Mouse (Mus musculus): ENCODE data around the gene Slc35e1. TPM values are rescaled to one million over a fixed set of nuclear protein-coding genes. Genes with fewer than 3 reads are reported as not detected.

The Slc35e1 gene
- polyA plus RNA-seq, 1 experiment from 2014 or later = 10.7 TPM

DNA sequence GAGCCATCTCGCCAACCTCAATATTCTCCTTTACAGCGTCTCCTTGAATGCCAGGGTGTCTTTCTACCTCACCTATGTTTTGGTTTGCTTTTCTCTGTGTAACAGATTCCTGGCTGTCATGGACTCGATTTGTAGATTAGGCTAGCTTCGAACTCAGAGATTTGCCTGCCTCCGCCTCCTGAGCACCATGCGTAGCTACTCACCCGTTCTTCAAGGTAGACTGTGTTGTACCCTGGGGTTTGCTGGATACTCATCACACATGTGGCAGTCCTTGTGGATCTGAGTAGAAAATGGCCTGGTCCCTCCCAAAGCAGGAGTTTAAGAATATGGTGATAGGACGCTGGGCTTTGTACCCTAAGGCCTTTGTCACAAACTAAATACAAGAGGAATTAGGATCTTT lies 967 bp upstream of the Slc35e1 start:
- Histone ChIP-seq H3K27me3 (ENCODE audit: control insufficient read depth, insufficient read depth, low read length) (no peaks in the 10 kb centered on the region), H3K27ac (ENCODE audit: low read depth, low read length) (peak overlapping the region; percentile 30; the same call in 1 of the 2 replicates), H3K9ac (ENCODE audit: low read depth, low read length) (peak overlapping the region; percentile 56), H3K36me3 (ENCODE audit: control insufficient read depth, insufficient read depth, low read length) (no peaks in the 10 kb centered on the region), H3K4me2 (replicated peaks; ENCODE audit: low read depth, low read length) (peak overlapping the region; percentile 51), H3K4me3 (ENCODE audit: low read depth, low read length) (peak overlapping the region; percentile 71), H3K4me1 (replicated peaks; ENCODE audit: control insufficient read depth, insufficient read depth, low read length) (peaks cover 4% of the 10 kb centered on the region; the same call in 1 of the 2 replicates), H3K9me3 (ENCODE audit: control insufficient read depth, low read length) (no peaks in the 10 kb centered on the region)
- 16% methylated on average over 8 of the region's 8 CpGs for WGBS
- DNase-seq (ENCODE audit: low spot score) (peak; percentile 31), ATAC-seq (ENCODE audit: low FRiP score) (no peak)

DNA sequence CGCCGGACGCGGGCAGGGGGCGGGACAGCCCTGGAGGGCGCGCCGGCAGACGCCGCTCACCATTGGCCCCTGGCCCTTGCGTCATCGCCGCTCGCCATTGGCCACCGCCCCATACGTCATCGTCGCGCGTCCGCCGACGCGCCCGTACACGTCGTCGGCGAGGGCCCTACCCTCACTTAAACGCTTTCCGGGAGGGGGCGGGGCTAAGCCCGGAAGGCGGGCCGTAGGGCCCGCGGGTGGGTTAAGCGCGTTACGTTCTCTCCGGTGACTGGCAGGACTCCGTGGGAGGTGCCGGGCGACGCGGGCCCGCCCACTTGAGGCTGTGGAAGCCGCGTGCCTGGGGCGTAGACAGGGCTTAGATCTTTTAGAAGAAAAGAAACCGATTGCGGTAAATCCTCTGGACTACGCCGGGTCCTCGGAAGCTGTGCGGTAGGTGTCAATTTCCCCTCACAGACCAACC lies 238 bp upstream of the Slc35e1 start:
- H3K36me3 ChIP-seq (ENCODE audit: control insufficient read depth, insufficient read depth, low read length) = no peaks in the 10 kb centered on the region
- H3K4me2 ChIP-seq (replicated peaks; ENCODE audit: low read depth, low read length) = peak overlapping the region; percentile 51
- DNase-seq (ENCODE audit: low spot score) (peak; percentile 100), ATAC-seq (ENCODE audit: low FRiP score) (peak; percentile 97)
- H3K4me3 ChIP-seq (ENCODE audit: low read depth, low read length) = peak overlapping the region; percentile 71
- H3K27ac ChIP-seq (ENCODE audit: low read depth, low read length) = no peak overlapping the region; the same call in 1 of the 2 replicates
- H3K9me3 ChIP-seq (ENCODE audit: control insufficient read depth, low read length) = no peaks in the 10 kb centered on the region
- H3K9ac ChIP-seq (ENCODE audit: low read depth, low read length) = peak overlapping the region; percentile 56
- H3K4me1 ChIP-seq (replicated peaks; ENCODE audit: control insufficient read depth, insufficient read depth, low read length) = peaks cover 4% of the 10 kb centered on the region; the same call in 1 of the 2 replicates
- no peaks in the 10 kb centered on the region for H3K27me3 ChIP-seq (ENCODE audit: control insufficient read depth, insufficient read depth, low read length)
- under 1% methylated on average over 47 of the region's 56 CpGs for WGBS

DNA sequence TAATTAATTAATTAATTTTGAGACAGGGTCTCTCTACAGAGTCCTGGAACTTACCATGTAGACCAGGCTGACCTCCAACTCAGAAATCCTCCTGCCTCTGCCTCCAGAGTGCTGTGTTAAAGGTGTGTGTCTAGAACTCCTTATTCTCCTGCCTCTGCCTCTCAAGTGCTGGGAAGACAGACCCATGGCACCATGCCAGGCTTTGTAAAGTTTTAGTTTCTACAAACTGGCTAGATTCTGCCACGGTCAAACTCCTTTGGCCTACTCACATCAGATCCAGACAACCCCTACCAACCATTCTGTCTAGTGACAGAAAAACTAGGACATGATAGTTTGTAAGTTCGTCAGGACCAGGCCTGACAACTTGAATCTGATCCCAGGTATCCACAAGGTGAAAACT lies 1.4 kb downstream of the Slc35e1 start:
- 94% methylated on average over 2 of the region's 2 CpGs for WGBS
- Histone ChIP-seq H3K36me3 (ENCODE audit: control insufficient read depth, insufficient read depth, low read length) (no peaks in the 10 kb centered on the region), H3K27me3 (ENCODE audit: control insufficient read depth, insufficient read depth, low read length) (no peaks in the 10 kb centered on the region), H3K4me3 (ENCODE audit: low read depth, low read length) (no peak overlapping the region), H3K9ac (ENCODE audit: low read depth, low read length) (no peak overlapping the region), H3K27ac (ENCODE audit: low read depth, low read length) (no peak overlapping the region), H3K4me1 (replicated peaks; ENCODE audit: control insufficient read depth, insufficient read depth, low read length) (peaks cover 4% of the 10 kb centered on the region; the same call in 1 of the 2 replicates), H3K4me2 (replicated peaks; ENCODE audit: low read depth, low read length) (peak overlapping the region; percentile 77; the same call in 1 of the 2 replicates), H3K9me3 (ENCODE audit: control insufficient read depth, low read length) (no peaks in the 10 kb centered on the region)
- ATAC-seq (ENCODE audit: low FRiP score) (no peak), DNase-seq (ENCODE audit: low spot score) (no peak)

DNA sequence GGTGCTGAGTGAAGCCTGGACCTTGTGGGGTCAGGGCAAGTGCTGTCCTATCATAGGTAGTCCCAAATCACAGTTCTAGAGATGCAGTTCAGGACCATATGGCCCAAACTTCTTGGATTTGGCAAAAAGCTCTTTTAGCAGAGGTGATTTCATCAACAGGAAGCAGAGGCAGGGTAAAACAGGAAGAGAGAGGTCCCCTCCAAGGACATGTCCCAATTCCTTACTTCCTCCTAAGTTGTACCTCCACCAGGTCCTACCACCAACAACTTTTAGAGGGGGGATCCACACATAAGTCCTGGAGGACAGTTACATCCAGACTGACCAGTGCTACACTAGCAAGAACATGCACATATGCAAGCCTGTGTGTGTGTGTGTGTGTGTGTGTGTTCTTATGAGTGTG lies 5.4 kb downstream of the Slc35e1 start:
- DNase-seq (ENCODE audit: low spot score) = no peak
- Histone ChIP-seq H3K36me3 (ENCODE audit: control insufficient read depth, insufficient read depth, low read length) (peaks cover 8% of the 10 kb centered on the region; the same call in 1 of the 2 replicates), H3K4me3 (ENCODE audit: low read depth, low read length) (no peak overlapping the region), H3K4me2 (replicated peaks; ENCODE audit: low read depth, low read length) (no peak overlapping the region), H3K9ac (ENCODE audit: low read depth, low read length) (no peak overlapping the region), H3K4me1 (replicated peaks; ENCODE audit: control insufficient read depth, insufficient read depth, low read length) (peaks cover 2% of the 10 kb centered on the region; the same call in 1 of the 2 replicates), H3K9me3 (ENCODE audit: control insufficient read depth, low read length) (no peaks in the 10 kb centered on the region), H3K27ac (ENCODE audit: low read depth, low read length) (no peak overlapping the region), H3K27me3 (ENCODE audit: control insufficient read depth, insufficient read depth, low read length) (no peaks in the 10 kb centered on the region)
- ATAC-seq (ENCODE audit: low FRiP score) = no peak

DNA sequence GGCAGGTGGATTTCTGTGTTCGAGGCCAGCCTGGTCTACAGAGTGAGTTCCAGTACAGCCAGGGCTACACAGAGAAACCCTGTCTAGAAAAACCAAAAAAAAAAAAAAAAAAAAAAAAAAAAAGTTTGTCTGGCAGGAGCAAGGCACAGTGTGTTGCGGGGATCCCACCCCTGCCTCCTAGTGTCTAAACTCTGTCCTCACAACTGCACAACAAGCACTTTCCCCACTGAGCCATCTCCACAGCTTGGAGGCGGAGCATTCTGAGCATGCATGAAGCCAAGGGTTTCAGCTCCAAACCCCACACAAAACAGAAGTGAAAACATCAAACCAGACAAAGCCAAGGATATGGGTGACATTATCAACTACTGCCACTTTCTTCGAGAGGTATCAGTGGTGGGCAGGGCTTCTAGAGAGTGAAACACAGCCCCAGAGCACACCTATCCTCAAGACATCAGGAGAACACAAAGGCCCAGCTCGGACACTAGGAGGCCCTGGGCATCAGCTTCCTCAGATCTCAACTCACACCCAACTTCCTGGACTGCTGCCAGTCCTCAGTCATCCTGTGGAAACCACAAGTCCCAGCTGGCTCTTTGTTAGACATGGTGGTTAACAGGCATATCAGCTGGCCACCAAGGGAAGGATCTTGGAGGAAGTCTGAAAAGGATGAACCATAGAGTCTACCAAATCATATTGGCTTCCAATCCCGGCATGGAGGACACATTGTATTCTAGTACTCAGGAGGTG lies 6.8 kb downstream of the Slc35e1 start:
- ATAC-seq (ENCODE audit: low FRiP score) = no peak
- Histone ChIP-seq H3K9me3 (ENCODE audit: control insufficient read depth, low read length) (no peaks in the 10 kb centered on the region), H3K4me2 (replicated peaks; ENCODE audit: low read depth, low read length) (no peak overlapping the region), H3K9ac (ENCODE audit: low read depth, low read length) (no peak overlapping the region), H3K4me1 (replicated peaks; ENCODE audit: control insufficient read depth, insufficient read depth, low read length) (no peaks in the 10 kb centered on the region; the same call in 1 of the 2 replicates), H3K27me3 (ENCODE audit: control insufficient read depth, insufficient read depth, low read length) (no peaks in the 10 kb centered on the region), H3K27ac (ENCODE audit: low read depth, low read length) (no peak overlapping the region), H3K36me3 (ENCODE audit: control insufficient read depth, insufficient read depth, low read length) (peaks cover 8% of the 10 kb centered on the region; the same call in 1 of the 2 replicates), H3K4me3 (ENCODE audit: low read depth, low read length) (no peak overlapping the region)
- WGBS = 86% methylated on average over 6 of the region's 6 CpGs
- no peak for DNase-seq (ENCODE audit: low spot score)

DNA sequence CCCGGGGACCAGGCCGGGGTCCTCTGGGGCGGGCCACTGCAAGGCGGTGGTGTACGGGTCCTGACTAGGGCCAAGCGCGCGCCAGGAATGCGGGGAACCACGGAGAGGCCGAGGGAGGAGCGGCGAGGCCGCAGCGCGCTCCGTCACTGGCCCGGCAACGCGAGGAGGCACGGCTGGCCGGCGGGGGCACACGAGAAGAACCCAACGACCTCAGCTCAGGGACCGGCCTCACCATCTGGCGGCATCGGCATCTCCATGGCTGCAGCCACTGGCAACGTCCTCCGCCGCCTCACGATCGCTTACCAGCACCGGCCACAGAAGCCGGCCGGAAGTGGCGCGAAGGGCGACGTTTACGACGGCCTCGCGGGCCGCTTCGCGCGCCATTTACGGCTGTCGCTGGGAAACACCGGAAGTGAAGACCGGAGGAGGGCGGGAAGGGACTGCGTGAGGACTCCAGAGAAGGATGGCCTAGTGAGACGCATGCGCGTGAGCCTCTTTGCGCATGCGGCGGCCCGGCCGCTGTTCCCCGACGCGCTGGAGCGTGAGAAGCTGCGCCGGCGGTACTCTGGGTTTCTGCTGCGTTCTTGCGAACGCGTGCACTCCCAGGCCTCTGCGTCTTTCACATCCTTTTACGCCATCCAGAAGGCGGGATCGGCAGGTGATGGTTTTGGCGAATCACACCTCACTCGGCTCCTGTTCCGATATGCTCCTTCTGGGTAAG lies 17.4 kb downstream of the Slc35e1 start, which contains the start of gene Cherp:
TSS of gene Cherp (minus strand) at position 401 of the 721 bp plus-strand sequence.
- Histone ChIP-seq H3K4me1 (replicated peaks; ENCODE audit: control insufficient read depth, insufficient read depth, low read length) (0 out of 2 replicates have a peak, but pooled peaks cover 2% of the 10 kb centered on the region), H3K9me3 (ENCODE audit: control insufficient read depth, low read length) (no peaks in the 10 kb centered on the region), H3K9ac (ENCODE audit: low read depth, low read length) (peak within 1 kb of the TSS; percentile 72), H3K27ac (ENCODE audit: low read depth, low read length) (peak within 1 kb of the TSS; percentile 81), H3K4me2 (replicated peaks; ENCODE audit: low read depth, low read length) (peak within 1 kb of the TSS; percentile 87), H3K4me3 (ENCODE audit: low read depth, low read length) (peak within 1 kb of the TSS; percentile 73), H3K27me3 (ENCODE audit: control insufficient read depth, insufficient read depth, low read length) (no peaks in the 10 kb centered on the region), H3K36me3 (ENCODE audit: control insufficient read depth, insufficient read depth, low read length) (peaks cover 10% of the 10 kb centered on the region; the same call in 1 of the 2 replicates)
- under 1% methylated on average over 80 of the region's 80 CpGs for WGBS
- peak; percentile 98 for DNase-seq (ENCODE audit: low spot score)
- ATAC-seq (ENCODE audit: low FRiP score) = peak; percentile 96

DNA sequence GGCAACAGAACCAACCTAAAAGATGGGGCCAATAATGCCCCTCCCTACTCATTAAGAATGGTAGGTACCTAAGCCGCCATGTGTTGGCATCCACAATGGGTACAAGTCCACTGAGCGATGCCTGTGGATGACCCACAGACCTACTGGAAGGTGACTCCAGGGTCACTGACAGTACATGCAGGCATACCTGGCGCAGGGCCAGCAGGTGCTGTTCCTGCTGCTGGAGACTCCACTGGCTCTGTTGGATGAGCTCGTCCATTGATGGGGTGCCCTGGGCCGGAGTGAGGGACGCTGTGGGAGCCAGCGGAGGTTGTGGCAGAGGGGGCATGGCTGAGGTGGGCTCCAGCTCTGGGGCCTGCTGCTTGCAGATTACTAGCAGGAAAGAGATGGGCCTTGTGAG lies 21.7 kb downstream of the Slc35e1 start:
- ATAC-seq (ENCODE audit: low FRiP score) (no peak), DNase-seq (ENCODE audit: low spot score) (no peak)
- WGBS = 99% methylated on average over 7 of the region's 7 CpGs
- Histone ChIP-seq H3K27ac (ENCODE audit: low read depth, low read length) (no peak overlapping the region), H3K9me3 (ENCODE audit: control insufficient read depth, low read length) (no peaks in the 10 kb centered on the region), H3K36me3 (ENCODE audit: control insufficient read depth, insufficient read depth, low read length) (peaks cover 35% of the 10 kb centered on the region), H3K27me3 (ENCODE audit: control insufficient read depth, insufficient read depth, low read length) (no peaks in the 10 kb centered on the region), H3K9ac (ENCODE audit: low read depth, low read length) (no peak overlapping the region), H3K4me2 (replicated peaks; ENCODE audit: low read depth, low read length) (no peak overlapping the region), H3K4me3 (ENCODE audit: low read depth, low read length) (no peak overlapping the region), H3K4me1 (replicated peaks; ENCODE audit: control insufficient read depth, insufficient read depth, low read length) (0 out of 2 replicates have a peak, but pooled peaks cover 2% of the 10 kb centered on the region)

DNA sequence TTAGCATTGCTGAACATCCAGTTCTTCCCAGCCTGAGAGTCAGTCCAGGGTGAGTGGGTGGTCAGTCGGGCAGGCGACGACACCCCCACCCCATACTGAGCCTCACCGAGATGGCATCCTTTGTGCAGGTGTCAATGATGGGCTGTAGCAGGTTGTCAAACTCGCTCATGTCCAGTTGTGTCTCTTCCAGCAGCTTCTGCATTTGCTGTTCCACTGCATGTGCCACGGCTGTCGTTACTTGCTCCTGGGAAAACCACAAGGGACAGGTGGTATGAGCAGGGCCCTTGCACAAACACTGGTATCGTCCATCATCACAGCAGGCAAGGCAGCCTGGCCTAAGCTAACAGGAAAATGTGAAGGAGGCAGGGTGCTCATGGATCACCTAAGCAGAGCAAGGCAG lies 22.4 kb downstream of the Slc35e1 start:
- ATAC-seq (ENCODE audit: low FRiP score) (no peak), DNase-seq (ENCODE audit: low spot score) (no peak)
- Histone ChIP-seq H3K27me3 (ENCODE audit: control insufficient read depth, insufficient read depth, low read length) (no peaks in the 10 kb centered on the region), H3K4me3 (ENCODE audit: low read depth, low read length) (no peak overlapping the region), H3K4me1 (replicated peaks; ENCODE audit: control insufficient read depth, insufficient read depth, low read length) (0 out of 2 replicates have a peak, but pooled peaks cover 2% of the 10 kb centered on the region), H3K36me3 (ENCODE audit: control insufficient read depth, insufficient read depth, low read length) (peaks cover 35% of the 10 kb centered on the region), H3K4me2 (replicated peaks; ENCODE audit: low read depth, low read length) (no peak overlapping the region), H3K9ac (ENCODE audit: low read depth, low read length) (no peak overlapping the region), H3K9me3 (ENCODE audit: control insufficient read depth, low read length) (no peaks in the 10 kb centered on the region), H3K27ac (ENCODE audit: low read depth, low read length) (no peak overlapping the region)
- WGBS = 95% methylated on average over 8 of the region's 8 CpGs
